In genomic region chr7:133014631-133015030, GRCm38 (mm10) we compare ENCODE assay signal across 11 mouse cellular contexts.
A peak's percentile ranks its signal among the peaks of the same experiment; 100 is the strongest.
DNase-seq lines count a peak whose midpoint lies in the region; ATAC-seq lines count a peak whose summit lies in the region.
"Had no signal": no experiment of that assay in that cellular context is flagged by ENCODE, and none has a peak within 500 bp of the region (broad histone marks: within the 10 kb centered on the region; RNA-seq: fewer than 3 reads in every experiment).

No protein-coding gene starts in this region.

- no peak for ATAC-seq in hindbrain, embryonic 11.5 days (ENCODE audit: low FRiP score)
- ATAC-seq in forebrain, embryonic 13.5 days, result no peak
- ATAC-seq in midbrain, embryonic 14.5 days (ENCODE audit: low FRiP score, low TSS enrichment), result no peak

- H3K4me1 ChIP-seq in hindbrain, embryonic 10.5 days (replicated peaks), result peaks cover 50% of the 10 kb centered on the region
- H3K4me1 ChIP-seq in hindbrain, embryonic 11.5 days (replicated peaks; ENCODE audit: control insufficient read depth, insufficient read depth, low read length), result no peaks in the 10 kb centered on the region; the same call in 1 of the 2 replicates
- peaks cover 87% of the 10 kb centered on the region for H3K4me1 ChIP-seq in forebrain, embryonic 13.5 days
- H3K4me1 ChIP-seq in midbrain, embryonic 14.5 days (ENCODE audit: control insufficient read depth, insufficient read depth, low read length), result peaks cover 59% of the 10 kb centered on the region

- H3K4me3 ChIP-seq in hindbrain, embryonic 10.5 days, result no peak overlapping the region
- no peak overlapping the region for H3K4me3 ChIP-seq in hindbrain, embryonic 11.5 days (ENCODE audit: low read depth, low read length)
- no peak overlapping the region for H3K4me3 ChIP-seq in forebrain, embryonic 13.5 days
- H3K4me3 ChIP-seq in midbrain, embryonic 14.5 days (replicated peaks; ENCODE audit: low read depth, low read length), result no peak overlapping the region
- H3K4me3 ChIP-seq: lung, embryonic 15.5 days had no signal

- WGBS in hindbrain, embryonic 10.5 days, result 94% methylated on average over 14 of the region's 14 CpGs
- WGBS in hindbrain, embryonic 11.5 days, result 97% methylated on average over 14 of the region's 14 CpGs
- WGBS in forebrain, embryonic 13.5 days, result 90% methylated on average over 14 of the region's 14 CpGs
- WGBS in midbrain, embryonic 14.5 days, result 84% methylated on average over 14 of the region's 14 CpGs

- H3K9ac ChIP-seq in hindbrain, embryonic 11.5 days (ENCODE audit: low read depth, low read length), result no peak overlapping the region
- H3K9ac ChIP-seq in forebrain, embryonic 13.5 days, result peak overlapping the region; percentile 14
- no peak overlapping the region for H3K9ac ChIP-seq in midbrain, embryonic 14.5 days (replicated peaks; ENCODE audit: low read length)
- H3K9ac ChIP-seq: lung, embryonic 15.5 days had no signal

- peaks cover 39% of the 10 kb centered on the region for H3K36me3 ChIP-seq in hindbrain, embryonic 10.5 days
- no peaks in the 10 kb centered on the region for H3K36me3 ChIP-seq in hindbrain, embryonic 11.5 days (ENCODE audit: control insufficient read depth, insufficient read depth, low read length)
- H3K36me3 ChIP-seq in forebrain, embryonic 13.5 days (ENCODE audit: poor library complexity, severe bottlenecking), result peaks cover 5% of the 10 kb centered on the region; the same call in 1 of the 2 replicates
- no peaks in the 10 kb centered on the region for H3K36me3 ChIP-seq in midbrain, embryonic 14.5 days (ENCODE audit: control insufficient read depth, insufficient read depth, low read length)

- DNase-seq in cerebellum, adult 9-10 months, result peak; percentile 59
- no peak for DNase-seq in cerebellum, adult 11 months
- DNase-seq in hindbrain, embryonic 10.5 days (ENCODE audit: low spot score), result no peak
- no peak for DNase-seq in hindbrain, embryonic 11.5 days (ENCODE audit: low spot score)
- DNase-seq in midbrain, embryonic 14.5 days, result no peak
- no peak for DNase-seq in frontal cortex, postnatal 14 days (ENCODE audit: low spot score in 2 of 2)
- DNase-seq in gastrocnemius, adult 18-20 months (ENCODE audit: low spot score), result no peak
- DNase-seq: adrenal gland, adult 8-10 months; kidney, postnatal 36 days had no signal

- H3K9me3 ChIP-seq in hindbrain, embryonic 10.5 days, result no peaks in the 10 kb centered on the region
- H3K9me3 ChIP-seq in hindbrain, embryonic 11.5 days (ENCODE audit: control insufficient read depth, low read length), result no peaks in the 10 kb centered on the region
- H3K9me3 ChIP-seq in forebrain, embryonic 13.5 days (replicated peaks), result no peaks in the 10 kb centered on the region
- no peaks in the 10 kb centered on the region for H3K9me3 ChIP-seq in midbrain, embryonic 14.5 days (ENCODE audit: control insufficient read depth, low read length)
- H3K9me3 ChIP-seq: lung, embryonic 15.5 days had no signal

- no peak overlapping the region for H3K4me2 ChIP-seq in hindbrain, embryonic 11.5 days (replicated peaks; ENCODE audit: low read depth, low read length)
- no peak overlapping the region for H3K4me2 ChIP-seq in forebrain, embryonic 13.5 days
- H3K4me2 ChIP-seq in midbrain, embryonic 14.5 days (ENCODE audit: low read length), result peak overlapping the region; percentile 25; the same call in 1 of the 2 replicates
- H3K4me2 ChIP-seq: lung, embryonic 15.5 days had no signal

- no peaks in the 10 kb centered on the region for H3K27me3 ChIP-seq in hindbrain, embryonic 10.5 days (ENCODE audit: insufficient read depth, poor library complexity, severe bottlenecking)
- no peaks in the 10 kb centered on the region for H3K27me3 ChIP-seq in hindbrain, embryonic 11.5 days (ENCODE audit: control insufficient read depth, insufficient read depth, low read length)
- H3K27me3 ChIP-seq in forebrain, embryonic 13.5 days, result no peaks in the 10 kb centered on the region
- H3K27me3 ChIP-seq in midbrain, embryonic 14.5 days (ENCODE audit: control insufficient read depth, insufficient read depth, low read length), result no peaks in the 10 kb centered on the region
- H3K27me3 ChIP-seq: lung, embryonic 15.5 days had no signal

- H3K27ac ChIP-seq in hindbrain, embryonic 10.5 days, result peak overlapping the region; percentile 68
- H3K27ac ChIP-seq in hindbrain, embryonic 11.5 days (ENCODE audit: low read depth, low read length), result no peak overlapping the region
- peak overlapping the region; percentile 69; the same call in 1 of the 2 replicates for H3K27ac ChIP-seq in forebrain, embryonic 13.5 days
- H3K27ac ChIP-seq in midbrain, embryonic 14.5 days (replicated peaks; ENCODE audit: low read depth, low read length), result peak overlapping the region; percentile 67; the same call in 1 of the 2 replicates
